Comparison of ENCODE assay signal across 8 mouse cellular contexts in the genomic region with DNA sequence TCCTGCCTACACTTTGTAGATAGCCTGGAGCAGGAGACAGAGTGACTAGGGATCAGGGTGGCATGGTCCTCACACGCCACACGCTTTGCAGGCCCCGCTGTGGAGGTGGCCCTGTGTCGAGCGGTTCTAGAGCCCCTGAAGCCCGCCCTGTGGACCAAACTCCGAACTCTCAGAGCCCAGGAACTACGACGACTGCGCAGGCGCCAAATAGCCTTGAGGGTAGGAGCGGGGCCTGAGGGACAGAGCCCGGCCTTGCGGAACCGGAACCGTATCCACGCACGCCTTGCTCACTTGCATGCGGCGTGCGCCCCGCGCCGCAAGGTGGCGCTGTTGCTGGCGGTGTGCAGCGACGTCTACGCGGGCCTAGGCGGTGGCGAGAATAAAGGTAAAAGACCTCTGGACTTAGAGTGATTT. TPM values are rescaled to one million over a fixed set of nuclear protein-coding genes. Genes with fewer than 3 reads are reported as not detected.
DNase-seq lines count a peak whose midpoint lies in the region; ATAC-seq and TF ChIP-seq lines count a peak whose summit lies in the region.

No protein-coding gene starts in this region.

- no peaks in the 10 kb centered on the region for H3K36me3 ChIP-seq in G1E (replicated peaks)
- H3K36me3 ChIP-seq in forebrain, embryonic 15.5 days = no peaks in the 10 kb centered on the region

- ATAC-seq in G1E (ENCODE audit: extremely low read depth, insufficient number of reproducible peaks, low FRiP score, poor library complexity, severe bottlenecking) = no peak
- ATAC-seq in forebrain, embryonic 15.5 days (replicated peaks) = peak; percentile 78

- H3K27me3 ChIP-seq in G1E (ENCODE audit: insufficient read depth, low read length) = peaks cover 18% of the 10 kb centered on the region; the same call in 1 of the 2 replicates
- no peaks in the 10 kb centered on the region for H3K27me3 ChIP-seq in forebrain, embryonic 15.5 days

- 13% methylated on average over 32 of the region's 32 CpGs for WGBS in forebrain, embryonic 15.5 days

- peak overlapping the region; percentile 33 for H3K9ac ChIP-seq in forebrain, embryonic 15.5 days (replicated peaks)

- peaks cover 38% of the 10 kb centered on the region for H3K4me1 ChIP-seq in G1E (ENCODE audit: insufficient read depth, low read depth, low read length)
- H3K4me1 ChIP-seq in forebrain, embryonic 15.5 days = peaks cover 11% of the 10 kb centered on the region

- no peaks in the 10 kb centered on the region for H3K9me3 ChIP-seq in G1E (replicated peaks)
- no peaks in the 10 kb centered on the region for H3K9me3 ChIP-seq in forebrain, embryonic 15.5 days

- H3K4me2 ChIP-seq in forebrain, embryonic 15.5 days (replicated peaks) = peak overlapping the region; percentile 34

- peak overlapping the region; percentile 37; the same call in 1 of the 2 replicates for H3K4me3 ChIP-seq in G1E (ENCODE audit: low read depth, low read length)
- peak overlapping the region; percentile 13; the same call in 1 of the 2 replicates for H3K4me3 ChIP-seq in forebrain, embryonic 15.5 days

- peak; percentile 98 for TF ChIP-seq CTCF in G1E (IDR thresholded peaks at IDR 0.05; ENCODE audit: low read depth, low read length)

- no peak overlapping the region for H3K27ac ChIP-seq in forebrain, embryonic 15.5 days (replicated peaks)

- peak; percentile 50 for DNase-seq in G1E (ENCODE audit: low spot score)
- DNase-seq in cerebellum, adult 11-12 months = peak; percentile 86
- peak; percentile 88 for DNase-seq in heart, postnatal 4 days
- DNase-seq in layer of hippocampus, postnatal 14 days (ENCODE audit: low spot score in 2 of 2) = peak; percentile 65 to 68
- peak; percentile 89 for DNase-seq in lung, postnatal 25 days (ENCODE audit: low spot score)
- DNase-seq in ovary, postnatal 36 days (ENCODE audit: low spot score) = peak; percentile 85
- DNase-seq in thymus, postnatal 4 days = peak; percentile 90

RNA-seq across cellular contexts. Expression of a gene that starts 7.8 kb away (rescaled TPM):
- total RNA-seq in G1E (2014; fragmentation: Nextera tagmentation) = 1.8 TPM in 1 of 2 replicates, not detected in the other
- total RNA-seq in G1E (2017) = 1.2 and 1.4 TPM in 2 replicates
- 1.4 and 1.8 TPM in 2 replicates for polyA plus RNA-seq in G1E (2012)
- 1.8 and 2.5 TPM in 2 replicates for polyA plus RNA-seq in forebrain, embryonic 15.5 days (2015; fragmentation: Nextera tagmentation; extraction: Ambion mirVana)
- total RNA-seq in heart, postnatal 4 days (2021) = 1 to 10 TPM; 1.1 to 1.8 TPM
- total RNA-seq in layer of hippocampus, postnatal 14 days (2021) = 1 to 10 TPM; 2.9 to 3.3 TPM

RNA-seq across cellular contexts. Expression of a gene that starts 11.8 kb away (rescaled TPM):
- 442 and 470 TPM in 2 replicates for total RNA-seq in G1E (2014; fragmentation: Nextera tagmentation)
- 251 and 279 TPM in 2 replicates for total RNA-seq in G1E (2017)
- polyA plus RNA-seq in G1E (2012) = 430 and 529 TPM in 2 replicates
- 231 and 243 TPM in 2 replicates for polyA plus RNA-seq in forebrain, embryonic 15.5 days (2015; fragmentation: Nextera tagmentation; extraction: Ambion mirVana)
- 100 to 1,000 TPM; 549 to 557 TPM for total RNA-seq in heart, postnatal 4 days (2021)
- total RNA-seq in layer of hippocampus, postnatal 14 days (2021) = 100 to 1,000 TPM; 379 to 416 TPM

RNA-seq across cellular contexts. Expression of a gene that starts 28.4 kb away (rescaled TPM):
- total RNA-seq in G1E (2014; fragmentation: Nextera tagmentation) = 102 and 127 TPM in 2 replicates
- 78.5 and 94.3 TPM in 2 replicates for total RNA-seq in G1E (2017)
- polyA plus RNA-seq in G1E (2012) = 12.9 and 33.1 TPM in 2 replicates
- polyA plus RNA-seq in forebrain, embryonic 15.5 days (2015; fragmentation: Nextera tagmentation; extraction: Ambion mirVana) = 85.2 and 86.5 TPM in 2 replicates
- 100 to 1,000 TPM; 647 to 783 TPM for total RNA-seq in heart, postnatal 4 days (2021)
- 10 to 100 TPM; 58.2 to 61.2 TPM for total RNA-seq in layer of hippocampus, postnatal 14 days (2021)

RNA-seq across cellular contexts. Expression of a gene that starts 29.3 kb away (rescaled TPM):
- total RNA-seq in G1E (2014; fragmentation: Nextera tagmentation) (21.1 and 30.4 TPM in 2 replicates), G1E (2017) (9.5 and 10.7 TPM in 2 replicates)
- polyA plus RNA-seq in G1E (2012) = 109 and 136 TPM in 2 replicates
- 59.0 and 62.0 TPM in 2 replicates for polyA plus RNA-seq in forebrain, embryonic 15.5 days (2015; fragmentation: Nextera tagmentation; extraction: Ambion mirVana)
- total RNA-seq in heart, postnatal 4 days (2021) = 10 to 100 TPM; 14.4 to 14.5 TPM
- total RNA-seq in layer of hippocampus, postnatal 14 days (2021) = 10 to 100 TPM; 31.4 to 33.9 TPM

RNA-seq across cellular contexts. Expression of a gene that starts 30.0 kb away (rescaled TPM):
- total RNA-seq in G1E (2014; fragmentation: Nextera tagmentation) = 50.1 and 60.0 TPM in 2 replicates
- 34.1 and 36.4 TPM in 2 replicates for total RNA-seq in G1E (2017)
- 103 and 114 TPM in 2 replicates for polyA plus RNA-seq in G1E (2012)
- 105 and 109 TPM in 2 replicates for polyA plus RNA-seq in forebrain, embryonic 15.5 days (2015; fragmentation: Nextera tagmentation; extraction: Ambion mirVana)
- 10 to 100 TPM; 56.4 to 58.3 TPM for total RNA-seq in heart, postnatal 4 days (2021)
- 100 to 1,000 TPM; 325 to 336 TPM for total RNA-seq in layer of hippocampus, postnatal 14 days (2021)

Comparison
In these comparisons a context has a peak if more than half of its experiments do, and no peak if none do; other contexts are left out.
1. RNA of a gene that starts 28.4 kb away (total RNA-seq): 647 to 783 TPM in heart, postnatal 4 days; 78.5 to 127 TPM in G1E and 58.2 to 61.2 TPM in layer of hippocampus, postnatal 14 days; every median in the first group is over 4 times any median in the second.
2. Peak in every context shown above with its lines, with median percentiles within 50 percentile points of each other: DNase-seq.